Mouse (Mus musculus) ovary, adult 18-20 months (tissue): ENCODE measurements around the gene Ing2.

Source experiments
- DNase-seq: peaks from one replicate; pipeline ENCODE4 v3.0.0; 2022; ENCODE audit warnings: low spot score, mixed read lengths

Ing2 gene

DNA sequence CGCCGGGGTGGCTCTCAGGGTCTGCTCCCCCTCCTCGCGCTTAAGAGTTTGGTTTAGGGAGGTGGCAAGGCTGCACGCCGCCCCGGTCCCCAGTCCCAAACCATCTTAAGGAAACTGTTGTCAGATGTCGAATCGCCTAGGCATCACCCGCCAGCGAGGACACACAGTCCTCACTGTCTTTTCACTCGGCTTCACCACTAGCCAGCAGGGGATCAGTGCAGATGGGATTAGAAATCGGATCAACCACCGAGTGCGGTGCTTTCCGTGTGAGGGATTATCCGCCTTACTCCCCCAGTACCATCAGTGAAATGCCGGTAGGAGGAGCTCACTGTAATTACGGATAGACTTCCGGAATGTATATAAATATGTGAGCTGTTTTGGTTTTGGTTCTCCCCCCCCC, 430 bp upstream of the Ing2 start:
- DNase-seq, result no peak

DNA sequence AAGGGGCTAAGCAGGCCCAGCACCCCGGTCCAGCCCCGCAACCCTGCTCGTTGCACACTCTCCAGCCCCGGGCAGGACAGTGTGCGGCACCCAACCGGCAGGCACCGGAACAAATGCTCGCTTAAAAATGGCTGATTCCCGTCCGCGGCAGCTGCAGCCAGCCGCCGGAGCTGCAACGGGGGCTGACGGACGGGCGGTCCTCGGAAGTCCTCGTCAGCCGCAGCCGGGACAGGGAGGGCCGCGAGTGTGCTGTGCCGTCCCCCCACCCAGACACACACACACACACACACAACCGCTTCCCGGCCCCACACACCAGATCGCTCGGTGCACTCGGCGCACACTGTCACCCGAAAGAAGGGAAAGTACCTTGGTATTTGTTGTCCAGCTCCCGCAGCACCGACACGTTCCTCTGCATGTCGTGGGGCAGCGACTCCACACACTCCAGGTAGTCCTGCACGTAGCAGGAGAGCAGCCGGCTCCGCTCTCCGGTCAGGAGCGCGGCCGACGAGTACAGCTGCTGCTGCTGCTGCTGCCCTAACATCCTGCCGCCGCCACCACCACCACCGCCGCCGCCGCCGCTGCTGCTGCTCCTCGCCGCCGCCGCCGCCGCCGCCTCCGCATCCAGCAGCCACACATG, 1.1 kb downstream of the Ing2 start:
- DNase-seq, result no peak

GRCm38 (mm10) chr8:47673317-47674139, 1.8 kb downstream of the Ing2 start:
- DNase-seq, result peak; percentile 76

DNA sequence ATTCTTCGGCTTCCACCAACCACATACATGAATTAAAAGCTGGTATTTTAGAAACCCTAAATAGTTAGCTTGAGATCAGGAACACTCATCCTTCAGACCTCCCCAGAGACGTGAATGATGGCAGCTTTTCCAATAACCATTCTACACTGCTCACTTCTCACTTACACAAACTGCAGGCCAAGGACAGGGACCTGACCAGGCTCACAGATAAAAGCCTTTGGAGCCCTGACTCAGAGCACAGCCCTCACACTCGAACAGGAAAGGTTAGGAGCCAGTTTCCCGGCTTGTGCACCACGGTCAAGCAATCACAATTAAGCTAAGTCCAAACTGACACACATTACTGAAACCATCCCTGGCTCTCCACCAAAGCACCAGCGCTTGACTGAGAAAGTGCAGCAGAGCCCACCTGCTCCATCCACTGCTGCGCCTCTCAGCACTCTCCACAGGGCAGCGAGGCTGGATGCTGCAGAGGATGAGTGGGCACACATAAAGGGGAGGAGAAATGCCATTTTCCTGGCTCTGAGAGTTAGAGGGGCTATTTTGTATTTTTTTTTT, 11.0 kb downstream of the Ing2 start:
- DNase-seq, result no peak

GRCm38 (mm10) chr8:47663201-47663600, 12.2 kb downstream of the Ing2 start:
- no peak for DNase-seq

GRCm38 (mm10) chr8:47662716-47663115, 12.6 kb downstream of the Ing2 start:
- no peak for DNase-seq

GRCm38 (mm10) chr8:47660394-47660793, 15.0 kb downstream of the Ing2 start:
- DNase-seq, result no peak

DNA sequence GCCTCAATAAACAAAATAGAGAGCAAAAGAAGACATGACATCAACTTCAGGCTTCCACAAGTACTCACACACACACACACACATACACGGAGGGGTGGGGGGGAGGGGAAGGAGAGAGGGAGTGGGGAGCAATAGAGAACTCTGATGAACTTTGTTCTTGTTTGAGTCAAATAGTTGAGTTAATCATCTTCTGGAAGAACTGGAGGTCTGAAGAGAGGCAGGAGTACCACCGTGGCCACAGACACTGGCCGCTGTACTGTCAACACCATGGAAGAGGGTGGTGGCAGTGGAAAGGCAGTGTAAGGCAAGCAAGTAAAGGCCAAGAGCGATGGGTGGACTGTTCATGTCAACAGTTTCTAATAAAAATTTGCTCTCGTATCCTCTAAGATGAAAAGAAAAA, 15.9 kb downstream of the Ing2 start:
- DNase-seq, result no peak

GRCm38 (mm10) chr8:47654406-47654805, 20.9 kb downstream of the Ing2 start:
- DNase-seq, result no peak

DNA sequence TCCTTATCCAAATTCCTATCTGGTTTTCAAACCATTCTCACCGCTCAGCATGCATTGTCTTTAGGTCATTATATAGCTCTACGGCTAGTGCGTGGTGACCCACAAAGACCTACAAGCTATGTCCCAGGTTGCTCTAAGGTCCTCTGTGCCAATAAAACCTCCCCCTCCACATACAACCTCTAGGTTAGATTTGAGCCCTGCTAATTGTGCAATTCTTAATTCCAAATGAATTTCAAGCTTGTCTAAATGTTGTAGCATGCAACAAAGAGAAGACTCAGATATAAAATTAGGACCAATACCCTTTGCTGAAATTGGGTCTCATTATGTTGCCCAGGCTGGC, 22.6 kb downstream of the Ing2 start:
- no peak for DNase-seq

GRCm38 (mm10) chr8:47651913-47652736, 23.2 kb downstream of the Ing2 start:
- DNase-seq, result no peak

DNA sequence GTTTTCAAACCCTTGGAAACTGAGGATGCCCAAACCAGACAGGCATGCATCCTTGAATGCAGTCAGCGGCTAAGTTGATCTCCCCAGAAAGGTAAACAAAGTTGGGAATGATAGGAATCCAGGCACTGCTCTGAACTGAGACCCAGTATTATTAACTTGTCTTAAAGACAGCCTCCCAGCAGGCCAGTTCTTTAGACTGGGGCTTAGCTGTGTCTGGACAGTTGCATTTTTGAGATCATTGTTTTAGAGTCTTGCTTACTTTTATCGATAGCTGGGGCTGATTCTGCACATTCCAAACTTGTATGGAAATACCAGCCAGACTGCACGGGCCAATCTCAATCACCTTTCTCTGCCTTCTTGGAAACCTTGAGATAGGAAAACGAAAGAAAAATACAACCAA, 24.5 kb downstream of the Ing2 start:
- DNase-seq, result no peak

- no peak for DNase-seq
Observed at GRCm38 (mm10) chr8:47649551-47649950, 25.8 kb downstream of the Ing2 start.

- no peak for DNase-seq
Observed at GRCm38 (mm10) chr8:47642514-47643064, 32.8 kb downstream of the Ing2 start.

GRCm38 (mm10) chr8:47637152-47637551, 38.2 kb downstream of the Ing2 start:
- no peak for DNase-seq

GRCm38 (mm10) chr8:47636032-47636431, 39.3 kb downstream of the Ing2 start:
- DNase-seq, result no peak

DNA sequence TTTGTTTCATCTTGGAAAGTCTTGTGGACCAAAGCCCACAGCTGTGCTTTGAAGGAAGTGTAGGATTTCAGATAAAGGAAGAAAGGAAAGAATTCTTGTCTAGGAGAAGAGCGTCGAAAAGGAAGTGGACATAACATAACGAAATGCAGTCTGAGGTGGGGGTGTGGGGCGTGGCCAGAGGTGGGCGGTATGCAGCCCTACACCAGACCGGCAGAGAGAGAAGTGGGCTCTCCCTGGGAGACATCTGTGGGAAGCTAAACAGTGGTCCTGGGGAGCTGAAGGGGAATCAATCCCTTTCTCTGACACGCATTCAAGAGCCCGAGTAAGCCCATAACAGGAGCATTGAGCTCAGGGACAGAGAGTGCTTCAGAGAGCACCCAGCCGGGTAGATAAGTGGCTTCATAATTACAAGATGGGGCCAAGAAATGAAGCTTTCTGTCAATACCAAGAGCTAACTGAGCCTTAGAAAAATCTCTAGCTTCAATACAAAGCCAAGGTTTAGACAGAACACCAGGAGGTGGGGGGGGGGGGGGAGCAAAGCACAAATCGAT, 40.5 kb downstream of the Ing2 start:
- no peak for DNase-seq

GRCm38 (mm10) chr8:47621144-47621543, 54.2 kb downstream of the Ing2 start:
- DNase-seq, result no peak
